Mouse (Mus musculus) MEL (cell line): ENCODE measurements around the gene Sstr3. TPM values are rescaled to one million over a fixed set of nuclear protein-coding genes. Genes with fewer than 3 reads are reported as not detected.

Experiments
- polyA plus RNA-seq, 2 experiments: library from polyadenylated mRNA; stranded (reverse) in 1 of 2; unstranded in 1 of 2; fragments of >175 nt in 1 of 2; fragments of >200 nt in 1 of 2; gene quantifications; 2 replicates each; pipeline versions ENCODE4 v1.2.1 to v1.2.4; 2012; ENCODE audit warnings: low replicate concordance in 2 of 2, low read depth in 1 of 2; ENCODE audit not compliant: insufficient read length in 2 of 2, insufficient read depth in 1 of 2, missing spikeins in 1 of 2
- total RNA-seq: library from RNA; depleted of rRNA; stranded (reverse); fragments of 300-350 nt; gene quantifications from 2 replicates; pipeline ENCODE4 v1.2.3, GENCODE M21; 2012; rRNA removed

Gene Sstr3
- total and polyA plus RNA-seq, 3 experiments = not detected

Other genes starting within 250 kb of the Sstr3 start
- 0.33 and 0.54 TPM in 2 replicates for gene Csf2rb2, start 239.0 kb downstream of the Sstr3 start, total RNA-seq
- 1 to 10 TPM in 1 of 2 experiments, not detected in 1; 1.8 TPM for gene Csf2rb2, start 239.0 kb downstream of the Sstr3 start, polyA plus RNA-seq
- gene Csf2rb, start 218.9 kb downstream of the Sstr3 start, total RNA-seq = 2.4 and 3.2 TPM in 2 replicates
- gene Csf2rb, start 218.9 kb downstream of the Sstr3 start, polyA plus RNA-seq = 10 to 100 TPM in 1 of 2 experiments, not detected in 1; 10.1 TPM
- gene Tex33, start 148.8 kb downstream of the Sstr3 start, total RNA-seq = 4.1 and 4.7 TPM in 2 replicates
- 1 to 10 TPM in 1 of 2 experiments, not detected in 1; 4.3 TPM for gene Tex33, start 148.8 kb downstream of the Sstr3 start, polyA plus RNA-seq
- gene Tst, start 138.8 kb downstream of the Sstr3 start, total RNA-seq = 34.8 and 36.3 TPM in 2 replicates
- gene Tst, start 138.8 kb downstream of the Sstr3 start, polyA plus RNA-seq = 10 to 100 TPM in 1 of 2 experiments, not detected in 1; 29.5 TPM
- 38.6 and 38.7 TPM in 2 replicates for gene Mpst, start 138.3 kb downstream of the Sstr3 start, total RNA-seq
- 10 to 100 TPM in 1 of 2 experiments, not detected in 1; 86.7 TPM for gene Mpst, start 138.3 kb downstream of the Sstr3 start, polyA plus RNA-seq
- gene Kctd17, start 116.1 kb downstream of the Sstr3 start, total RNA-seq = not detected in 2 replicates
- gene Kctd17, start 116.1 kb downstream of the Sstr3 start, polyA plus RNA-seq = not detected
- gene Tmprss6, start 76.1 kb downstream of the Sstr3 start, total RNA-seq = 0.12 and 0.33 TPM in 2 replicates
- gene Tmprss6, start 76.1 kb downstream of the Sstr3 start, polyA plus RNA-seq = under 1 TPM in 1 of 2 experiments, not detected in 1; 0.11 TPM
- gene Il2rb, start 49.4 kb downstream of the Sstr3 start, total RNA-seq = 0.04 TPM in 1 of 2 replicates, not detected in the other
- gene Il2rb, start 49.4 kb downstream of the Sstr3 start, polyA plus RNA-seq = not detected
- gene C1qtnf6, start 13.3 kb downstream of the Sstr3 start, total RNA-seq = 0.15 and 0.20 TPM in 2 replicates
- 1 to 10 TPM in 1 of 2 experiments, not detected in 1; 1.3 TPM for gene C1qtnf6, start 13.3 kb downstream of the Sstr3 start, polyA plus RNA-seq
- 257 and 268 TPM in 2 replicates for gene Rac2, start 28.1 kb upstream of the Sstr3 start, total RNA-seq
- gene Rac2, start 28.1 kb upstream of the Sstr3 start, polyA plus RNA-seq = 100 to 1,000 TPM; 772 to 881 TPM
- 8.7 and 9.2 TPM in 2 replicates for gene Cyth4, start 52.4 kb upstream of the Sstr3 start, total RNA-seq
- 10 to 100 TPM in 1 of 2 experiments, not detected in 1; 23.5 TPM for gene Cyth4, start 52.4 kb upstream of the Sstr3 start, polyA plus RNA-seq
- 0.04 and 0.49 TPM in 2 replicates for gene Elfn2, start 174.1 kb upstream of the Sstr3 start, total RNA-seq
- gene Elfn2, start 174.1 kb upstream of the Sstr3 start, polyA plus RNA-seq = under 1 TPM in 1 of 2 experiments, not detected in 1; 0.15 TPM
- 11.5 and 17.8 TPM in 2 replicates for gene Mfng, start 228.8 kb upstream of the Sstr3 start, total RNA-seq
- 10 to 100 TPM in 1 of 2 experiments, not detected in 1; 27.1 TPM for gene Mfng, start 228.8 kb upstream of the Sstr3 start, polyA plus RNA-seq